Mouse (Mus musculus): ENCODE data around the gene Gpr39. TPM values are rescaled to one million over a fixed set of nuclear protein-coding genes. Genes with fewer than 3 reads are reported as not detected.

The Gpr39 gene
- total RNA-seq, 1 experiment from 2014 or later: not detected

- ATAC-seq (replicated peaks in 1 of 2; ENCODE audit: insufficient read depth in 1 of 2, low FRiP score in 2 of 2, low TSS enrichment in 1 of 2, low read depth in 1 of 2, poor library complexity in 2 of 2, severe bottlenecking in 2 of 2): no peak
Observed at GRCm38 (mm10) chr1:125684423-125684822, 7.6 kb downstream of the Gpr39 start.

DNA sequence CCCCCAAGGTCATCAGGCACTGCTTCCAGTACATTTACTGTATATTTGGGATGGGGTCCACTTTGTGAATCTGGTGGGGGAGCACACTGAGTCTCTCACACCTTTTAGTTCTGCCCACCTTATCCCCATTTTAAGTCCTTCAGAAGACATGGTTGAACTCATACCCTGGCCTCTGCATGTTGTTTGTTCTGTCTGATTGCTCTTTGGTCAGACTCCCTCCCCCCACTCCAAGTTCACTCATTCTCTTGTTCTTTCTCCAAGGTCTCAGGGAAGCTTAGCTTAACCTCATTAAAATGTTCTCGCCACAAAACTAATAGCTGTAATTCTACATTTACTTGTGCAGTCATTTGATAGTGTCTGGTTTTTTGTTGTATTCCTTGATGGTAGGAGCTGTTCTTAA, 8.5 kb downstream of the Gpr39 start:
- no peak for ATAC-seq (replicated peaks in 1 of 2; ENCODE audit: insufficient read depth in 1 of 2, low FRiP score in 2 of 2, low TSS enrichment in 1 of 2, low read depth in 1 of 2, poor library complexity in 2 of 2, severe bottlenecking in 2 of 2)

DNA sequence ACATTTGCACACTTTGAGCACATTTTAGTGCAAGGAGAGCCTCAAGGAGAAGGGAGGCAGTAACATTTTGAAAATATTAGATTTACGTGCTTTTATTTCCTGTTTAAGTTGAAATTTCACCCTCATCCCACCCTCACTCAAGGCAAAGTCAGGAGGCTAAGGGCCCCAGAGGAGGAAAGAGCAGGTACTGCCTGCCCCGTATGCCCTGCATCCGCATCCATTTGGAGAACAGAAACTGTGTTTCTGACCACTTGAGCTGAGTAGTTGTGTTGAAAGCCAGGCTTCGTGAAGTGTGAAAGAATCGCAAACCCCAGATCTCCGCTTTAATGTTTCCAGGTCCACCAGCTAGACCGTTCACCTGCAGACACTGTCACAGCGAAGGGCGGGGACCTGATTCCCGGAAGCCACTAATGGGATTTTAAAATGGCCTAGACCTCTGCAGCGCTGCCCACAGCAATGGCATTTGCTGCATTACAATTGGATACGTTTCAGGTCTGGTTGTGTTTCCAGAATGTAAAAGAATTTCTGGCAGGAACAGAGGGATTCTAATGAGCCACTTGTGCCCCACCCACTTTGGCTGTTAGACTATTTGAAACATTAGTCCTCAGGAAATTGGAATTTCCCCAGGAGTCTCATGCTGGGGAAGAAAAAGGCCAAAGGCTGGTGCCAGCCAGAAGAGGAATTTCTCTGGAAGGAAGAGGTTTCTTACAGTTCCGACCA, 11.1 kb downstream of the Gpr39 start:
- no peak for ATAC-seq (replicated peaks in 1 of 2; ENCODE audit: insufficient read depth in 1 of 2, low FRiP score in 2 of 2, low TSS enrichment in 1 of 2, low read depth in 1 of 2, poor library complexity in 2 of 2, severe bottlenecking in 2 of 2)

DNA sequence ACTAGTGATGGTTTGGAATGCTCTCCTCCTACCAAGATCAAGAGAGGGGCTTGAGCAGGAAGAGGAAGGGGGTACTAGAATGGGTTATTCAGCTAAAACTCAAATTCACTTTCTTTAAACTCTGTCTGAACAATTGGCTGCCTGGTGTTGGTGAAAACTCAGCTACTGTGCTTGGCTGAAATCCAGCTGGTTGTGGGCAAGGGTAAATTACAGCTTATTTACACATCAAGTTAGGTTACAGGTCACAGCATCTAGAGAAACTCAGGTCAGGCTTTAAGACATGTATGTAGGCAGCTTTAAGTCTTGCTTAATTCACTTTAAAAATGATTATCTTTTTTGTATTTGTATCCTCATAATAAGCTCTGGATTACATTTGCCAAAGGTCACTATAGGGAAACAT, 16.7 kb downstream of the Gpr39 start:
- ATAC-seq (replicated peaks in 1 of 2; ENCODE audit: insufficient read depth in 1 of 2, low FRiP score in 2 of 2, low TSS enrichment in 1 of 2, low read depth in 1 of 2, poor library complexity in 2 of 2, severe bottlenecking in 2 of 2): peak in 1 of 2 experiments; percentile 34; a peak in 1 of 4 replicates

DNA sequence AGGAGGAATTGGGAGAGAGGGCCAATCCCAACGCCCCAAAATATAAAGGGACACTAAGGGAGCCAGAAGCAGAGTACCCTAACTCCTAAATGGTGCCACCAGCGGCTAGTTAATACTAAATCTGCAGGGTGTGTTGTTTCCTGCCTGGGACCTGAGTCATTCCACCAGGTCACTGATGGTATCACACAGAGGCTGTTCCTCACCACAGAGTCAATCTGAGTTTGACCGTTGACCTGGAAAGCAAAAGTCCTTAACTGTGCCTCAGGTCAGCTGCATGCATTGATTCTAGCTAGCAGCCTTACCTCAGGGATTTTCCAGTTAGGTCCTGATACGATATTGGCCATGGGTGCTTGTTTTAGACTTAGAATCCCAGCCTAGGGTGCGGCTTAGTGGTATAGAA, 17.5 kb downstream of the Gpr39 start:
- ATAC-seq (replicated peaks in 1 of 2; ENCODE audit: insufficient read depth in 1 of 2, low FRiP score in 2 of 2, low TSS enrichment in 1 of 2, low read depth in 1 of 2, poor library complexity in 2 of 2, severe bottlenecking in 2 of 2): peak; percentile 65 to 75

DNA sequence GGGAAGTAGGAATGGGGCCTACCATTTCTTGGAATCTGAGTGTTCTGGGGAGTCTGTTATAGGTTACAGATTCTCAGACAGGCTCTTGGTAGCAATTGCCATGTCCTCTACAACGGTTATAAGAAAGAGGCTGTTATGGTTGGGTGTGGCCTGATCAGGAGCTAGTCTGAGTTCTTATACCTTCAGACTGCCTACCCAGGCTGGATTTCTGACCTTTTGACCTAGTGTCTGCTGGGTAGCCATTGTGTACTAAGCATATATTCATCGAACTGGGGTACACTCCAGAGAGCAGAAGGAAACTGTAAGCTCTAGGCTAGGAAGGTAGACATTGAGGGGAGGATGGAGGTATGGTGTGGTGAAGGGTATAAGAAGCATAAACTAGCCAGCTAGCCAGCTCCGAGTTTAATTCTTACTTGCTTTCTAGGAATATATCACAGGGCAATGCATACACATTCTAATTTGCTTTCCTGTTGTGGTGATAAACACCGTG, 24.4 kb downstream of the Gpr39 start:
- ATAC-seq (replicated peaks in 1 of 2; ENCODE audit: insufficient read depth in 1 of 2, low FRiP score in 2 of 2, low TSS enrichment in 1 of 2, low read depth in 1 of 2, poor library complexity in 2 of 2, severe bottlenecking in 2 of 2): no peak

GRCm38 (mm10) chr1:125701773-125702172, 25.0 kb downstream of the Gpr39 start:
- no peak for ATAC-seq (replicated peaks in 1 of 2; ENCODE audit: insufficient read depth in 1 of 2, low FRiP score in 2 of 2, low TSS enrichment in 1 of 2, low read depth in 1 of 2, poor library complexity in 2 of 2, severe bottlenecking in 2 of 2)

- ATAC-seq (replicated peaks in 1 of 2; ENCODE audit: insufficient read depth in 1 of 2, low FRiP score in 2 of 2, low TSS enrichment in 1 of 2, low read depth in 1 of 2, poor library complexity in 2 of 2, severe bottlenecking in 2 of 2): no peak
Observed at GRCm38 (mm10) chr1:125702326-125702725, 25.5 kb downstream of the Gpr39 start.

DNA sequence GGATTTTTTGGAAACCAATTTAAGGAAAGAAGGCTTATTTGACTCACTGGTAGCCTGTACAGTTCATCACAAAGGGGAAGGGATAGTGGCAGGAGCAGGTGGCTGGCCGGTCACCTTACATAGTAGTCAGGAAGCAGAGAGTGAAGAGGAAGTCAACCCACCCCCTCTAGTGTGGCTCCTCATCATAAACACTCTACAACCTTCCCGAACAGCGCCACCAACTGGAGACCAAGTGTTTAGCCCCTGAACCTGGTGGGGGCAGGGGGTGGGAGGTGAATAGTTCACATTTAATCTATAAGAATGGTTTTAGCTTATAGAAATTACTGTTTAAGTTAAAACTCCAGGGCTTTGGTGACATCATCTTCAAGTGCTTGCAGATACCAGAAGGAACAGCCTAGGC, 28.6 kb downstream of the Gpr39 start:
- ATAC-seq (replicated peaks in 1 of 2; ENCODE audit: insufficient read depth in 1 of 2, low FRiP score in 2 of 2, low TSS enrichment in 1 of 2, low read depth in 1 of 2, poor library complexity in 2 of 2, severe bottlenecking in 2 of 2): no peak

DNA sequence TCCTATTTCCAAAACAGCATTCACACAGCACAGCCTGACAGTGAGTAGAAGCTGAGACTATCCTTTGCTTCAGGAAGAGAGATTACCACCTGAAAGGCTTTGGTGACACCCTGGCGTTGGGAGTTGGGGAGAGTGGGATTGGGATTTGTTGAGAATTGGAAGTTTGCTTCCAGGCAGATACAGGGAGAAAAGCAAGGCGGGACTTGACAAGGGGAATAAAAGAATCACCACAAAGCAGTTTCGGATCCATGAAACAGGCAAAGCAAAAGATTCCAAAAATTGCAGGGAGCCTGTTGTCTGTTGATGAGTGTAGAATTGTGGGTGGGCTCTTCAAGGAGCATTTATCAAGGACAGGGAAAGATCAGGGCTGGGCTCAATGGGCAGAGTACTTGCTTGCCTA, 38.5 kb downstream of the Gpr39 start:
- ATAC-seq (replicated peaks in 1 of 2; ENCODE audit: insufficient read depth in 1 of 2, low FRiP score in 2 of 2, low TSS enrichment in 1 of 2, low read depth in 1 of 2, poor library complexity in 2 of 2, severe bottlenecking in 2 of 2): no peak

GRCm38 (mm10) chr1:125716241-125716640, 39.4 kb downstream of the Gpr39 start:
- ATAC-seq (replicated peaks in 1 of 2; ENCODE audit: insufficient read depth in 1 of 2, low FRiP score in 2 of 2, low TSS enrichment in 1 of 2, low read depth in 1 of 2, poor library complexity in 2 of 2, severe bottlenecking in 2 of 2): no peak

GRCm38 (mm10) chr1:125717906-125718305, 41.1 kb downstream of the Gpr39 start:
- ATAC-seq (replicated peaks in 1 of 2; ENCODE audit: insufficient read depth in 1 of 2, low FRiP score in 2 of 2, low TSS enrichment in 1 of 2, low read depth in 1 of 2, poor library complexity in 2 of 2, severe bottlenecking in 2 of 2): no peak

DNA sequence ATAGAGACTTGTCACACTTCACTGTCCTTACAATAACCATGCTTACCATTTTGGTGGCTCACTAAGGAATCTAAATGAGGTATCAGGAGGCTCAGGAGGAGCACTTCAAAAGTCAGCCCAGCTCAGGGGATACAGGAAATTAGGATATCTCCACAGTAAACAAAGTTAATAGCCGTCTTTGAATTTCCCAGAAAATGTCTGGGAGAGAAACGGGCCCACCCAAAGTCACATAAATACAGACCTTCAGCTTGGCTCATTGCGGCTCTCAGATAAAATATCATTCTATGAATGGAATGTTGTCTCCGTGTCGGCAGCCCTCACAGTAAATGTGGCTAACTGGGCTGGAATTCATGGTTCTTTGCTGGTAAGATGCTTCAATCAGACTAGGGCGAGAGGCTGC, 42.3 kb downstream of the Gpr39 start:
- ATAC-seq (replicated peaks in 1 of 2; ENCODE audit: insufficient read depth in 1 of 2, low FRiP score in 2 of 2, low TSS enrichment in 1 of 2, low read depth in 1 of 2, poor library complexity in 2 of 2, severe bottlenecking in 2 of 2): no peak

DNA sequence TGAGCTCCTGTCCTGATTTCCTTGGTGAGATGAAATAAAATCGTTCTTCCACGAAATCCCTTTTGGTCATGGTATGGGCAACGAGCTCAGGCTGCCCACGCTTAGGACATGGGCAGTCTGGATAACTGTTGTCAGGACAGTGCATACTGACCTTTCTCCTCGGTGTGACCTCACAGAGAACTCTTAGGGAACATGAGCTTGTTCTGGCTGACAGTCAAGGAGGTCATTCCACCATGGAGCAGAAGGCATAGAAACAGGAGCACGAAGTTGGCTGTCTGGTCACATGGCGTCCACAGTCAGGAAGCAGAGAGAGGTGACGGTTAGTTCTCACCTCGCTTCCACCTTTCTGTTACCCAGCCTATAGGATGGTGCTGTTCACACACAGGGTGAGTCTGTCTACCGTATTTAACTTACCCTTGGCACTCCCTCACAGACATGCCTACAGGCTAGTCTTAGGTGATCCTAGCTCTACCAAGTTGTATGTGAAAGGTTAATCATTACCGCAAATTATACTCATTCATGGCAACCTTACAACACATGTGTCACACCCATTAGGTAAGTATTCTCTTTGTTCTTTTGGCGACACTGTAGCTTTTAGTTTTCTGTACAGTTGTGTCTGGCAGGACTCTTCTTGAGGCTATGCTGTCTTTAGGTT, 44.4 kb downstream of the Gpr39 start:
- no peak for ATAC-seq (replicated peaks in 1 of 2; ENCODE audit: insufficient read depth in 1 of 2, low FRiP score in 2 of 2, low TSS enrichment in 1 of 2, low read depth in 1 of 2, poor library complexity in 2 of 2, severe bottlenecking in 2 of 2)

GRCm38 (mm10) chr1:125724304-125724703, 47.5 kb downstream of the Gpr39 start:
- no peak for ATAC-seq (replicated peaks in 1 of 2; ENCODE audit: insufficient read depth in 1 of 2, low FRiP score in 2 of 2, low TSS enrichment in 1 of 2, low read depth in 1 of 2, poor library complexity in 2 of 2, severe bottlenecking in 2 of 2)

DNA sequence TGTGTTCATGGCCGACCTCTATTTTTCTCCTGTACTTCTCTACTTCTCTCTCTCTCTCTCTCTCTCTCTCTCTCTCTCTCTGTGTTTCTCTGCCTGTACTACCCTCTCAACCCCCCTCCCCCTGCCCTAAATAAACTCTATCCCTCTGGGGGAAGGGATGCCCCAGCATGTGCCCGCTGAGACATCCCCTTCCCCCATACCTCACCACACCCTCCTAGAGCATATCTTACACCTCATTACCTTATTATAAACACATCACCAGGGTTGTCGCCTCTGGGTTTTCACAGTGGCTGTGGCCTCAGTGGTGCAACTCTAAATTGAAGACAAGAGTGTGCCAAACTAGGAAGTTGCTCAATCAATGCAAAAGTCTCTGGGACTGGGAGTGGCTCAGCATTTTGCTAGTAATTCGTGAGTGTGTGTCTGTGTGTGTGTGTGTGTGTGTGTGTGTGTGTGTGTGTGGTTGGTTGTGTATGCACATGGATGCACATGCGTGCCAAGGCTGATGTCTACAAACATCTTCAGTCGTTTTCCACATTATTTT, 52.3 kb downstream of the Gpr39 start:
- ATAC-seq (replicated peaks in 1 of 2; ENCODE audit: insufficient read depth in 1 of 2, low FRiP score in 2 of 2, low TSS enrichment in 1 of 2, low read depth in 1 of 2, poor library complexity in 2 of 2, severe bottlenecking in 2 of 2): peak in 1 of 2 experiments; percentile 17; a peak in 1 of 4 replicates

DNA sequence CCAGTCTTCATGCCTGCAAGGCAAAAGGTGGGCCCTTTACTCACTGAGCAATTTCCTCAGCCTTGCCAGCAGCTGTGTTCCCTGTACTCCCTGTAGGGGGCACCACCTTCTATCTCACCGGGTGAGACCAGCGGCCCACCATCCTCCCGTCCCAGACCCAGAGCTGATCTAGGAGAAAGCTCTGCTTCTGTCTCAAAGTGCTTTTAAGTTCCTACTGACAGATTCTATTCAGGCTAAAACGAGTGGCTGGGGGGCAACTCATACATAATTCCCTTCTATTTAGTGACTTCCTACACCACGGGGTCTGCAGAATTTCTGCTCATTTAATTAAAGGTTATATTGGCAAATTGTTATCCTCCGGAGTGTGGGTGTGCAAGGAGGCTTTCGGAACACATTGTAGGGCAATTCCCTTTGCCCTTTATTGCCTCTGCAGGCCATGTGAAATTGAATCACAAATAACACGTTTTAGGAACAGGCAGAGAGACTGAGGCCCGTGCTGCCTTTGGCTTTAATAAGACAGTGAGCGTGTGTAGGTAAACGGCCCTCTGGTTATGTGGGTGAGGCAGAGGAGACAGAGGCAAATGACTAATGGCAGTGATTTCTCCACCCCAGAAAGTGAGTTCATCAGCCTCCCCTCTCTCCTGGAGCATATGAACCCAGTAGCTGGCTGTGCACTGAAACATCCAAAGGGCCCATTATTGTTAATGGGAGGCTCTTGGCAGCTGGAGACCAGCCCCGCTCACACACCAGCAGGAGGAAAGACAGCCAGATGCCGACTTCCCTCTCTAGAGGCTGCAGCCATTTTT, 53.1 kb downstream of the Gpr39 start:
- ATAC-seq (replicated peaks in 1 of 2; ENCODE audit: insufficient read depth in 1 of 2, low FRiP score in 2 of 2, low TSS enrichment in 1 of 2, low read depth in 1 of 2, poor library complexity in 2 of 2, severe bottlenecking in 2 of 2): no peak

DNA sequence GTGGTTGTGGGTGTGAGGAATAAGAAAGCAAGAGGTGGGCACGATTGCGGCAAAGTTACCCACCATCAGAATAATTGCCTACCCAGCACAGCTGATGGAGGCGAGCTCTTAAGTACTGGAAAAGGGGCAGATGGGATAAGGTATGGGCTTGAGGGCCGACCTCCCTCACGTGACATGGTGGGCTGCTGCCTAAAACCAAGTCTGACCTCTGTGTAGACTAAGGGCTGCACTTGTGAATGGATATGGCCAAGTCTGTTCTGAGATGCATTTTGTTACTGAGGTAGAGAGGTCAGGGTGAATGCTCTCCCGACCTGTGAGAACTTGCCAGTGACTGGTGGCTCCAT, 53.7 kb downstream of the Gpr39 start:
- no peak for ATAC-seq (replicated peaks in 1 of 2; ENCODE audit: insufficient read depth in 1 of 2, low FRiP score in 2 of 2, low TSS enrichment in 1 of 2, low read depth in 1 of 2, poor library complexity in 2 of 2, severe bottlenecking in 2 of 2)

Measured in hematopoietic stem cell, adult 5-6 weeks (primary cell).